Mouse (Mus musculus) neural tube, embryonic 10.5 days (tissue): ENCODE results near the gene Asb10.
A peak's percentile ranks its signal among the peaks of the same experiment; 100 is the strongest.
"Not testable (repeated sequence)": the region's sequence is repeated elsewhere in the genome, so short reads cannot be mapped to it uniquely, and the experiment has no call there.

Source experiments
- DNase-seq: peaks from one replicate; pipeline ENCODE4 v3.0.0-alpha.2; 2017; ENCODE audit warnings: low spot score; ENCODE audit errors: extremely low spot score

Asb10 gene

GRCm38 (mm10) chr5:24540387-24541143, at the start of gene Asb10:
Gene Asb10, minus strand, starts transcription at chr5:24540978.
- DNase-seq: no peak

- no peak for DNase-seq
Measured at GRCm38 (mm10) chr5:24589511-24590500, 49.0 kb upstream of the Asb10 start.

- DNase-seq: no peak
Measured at GRCm38 (mm10) chr5:24587200-24587577, 46.4 kb upstream of the Asb10 start.

- peak; percentile 88 for DNase-seq
Measured at GRCm38 (mm10) chr5:24586547-24587199, 45.9 kb upstream of the Asb10 start, which contains the start of gene Chpf2. Gene Chpf2, plus strand, starts transcription at chr5:24586741.

GRCm38 (mm10) chr5:24586106-24586505, 45.3 kb upstream of the Asb10 start:
- no peak for DNase-seq

GRCm38 (mm10) chr5:24578109-24578963, 37.6 kb upstream of the Asb10 start:
- DNase-seq: no peak

- peak; percentile 100 for DNase-seq
Measured at GRCm38 (mm10) chr5:24577183-24577929, 36.6 kb upstream of the Asb10 start, which contains the start of gene Abcf2. Gene Abcf2, minus strand, starts transcription at chr5:24577467.

- no peak for DNase-seq
Measured at GRCm38 (mm10) chr5:24576801-24577182, 36.0 kb upstream of the Asb10 start.

GRCm38 (mm10) chr5:24575948-24576347, 35.2 kb upstream of the Asb10 start:
- no peak for DNase-seq

- no peak for DNase-seq
Measured at GRCm38 (mm10) chr5:24556709-24557108, 15.9 kb upstream of the Asb10 start, which contains the start of gene 4931409K22Rik. Gene 4931409K22Rik, minus strand, starts transcription at chr5:24556809.

GRCm38 (mm10) chr5:24555335-24555734, 14.6 kb upstream of the Asb10 start:
- not testable (repeated sequence) for DNase-seq

- peak; percentile 24 for DNase-seq
Measured at GRCm38 (mm10) chr5:24553621-24554244, 13.0 kb upstream of the Asb10 start.

- no peak for DNase-seq
Measured at GRCm38 (mm10) chr5:24551317-24551688, 10.5 kb upstream of the Asb10 start.

- DNase-seq: peak; percentile 42
Measured at GRCm38 (mm10) chr5:24550598-24551316, 10.0 kb upstream of the Asb10 start.

- no peak for DNase-seq
Measured at GRCm38 (mm10) chr5:24542643-24543042, 1.9 kb upstream of the Asb10 start.

GRCm38 (mm10) chr5:24541144-24541569, 379 bp upstream of the Asb10 start:
- DNase-seq: no peak

GRCm38 (mm10) chr5:24539571-24540296, 1.0 kb downstream of the Asb10 start:
- no peak for DNase-seq

- DNase-seq: no peak
Measured at GRCm38 (mm10) chr5:24537618-24538017, 3.2 kb downstream of the Asb10 start.
